Mouse (Mus musculus) urinary bladder, postnatal 25 days (tissue): ENCODE data around the gene Naa50.

Experiments used
- DNase-seq: peaks from one replicate; pipeline ENCODE4 v3.0.0; 2022; ENCODE audit warnings: low spot score

The Naa50 gene

GRCm38 (mm10) chr16:44200146-44200545 is 60.5 kb downstream of the Naa50 start:
- DNase-seq = no peak

GRCm38 (mm10) chr16:44204331-44204730 is 64.7 kb downstream of the Naa50 start:
- DNase-seq = no peak

DNA sequence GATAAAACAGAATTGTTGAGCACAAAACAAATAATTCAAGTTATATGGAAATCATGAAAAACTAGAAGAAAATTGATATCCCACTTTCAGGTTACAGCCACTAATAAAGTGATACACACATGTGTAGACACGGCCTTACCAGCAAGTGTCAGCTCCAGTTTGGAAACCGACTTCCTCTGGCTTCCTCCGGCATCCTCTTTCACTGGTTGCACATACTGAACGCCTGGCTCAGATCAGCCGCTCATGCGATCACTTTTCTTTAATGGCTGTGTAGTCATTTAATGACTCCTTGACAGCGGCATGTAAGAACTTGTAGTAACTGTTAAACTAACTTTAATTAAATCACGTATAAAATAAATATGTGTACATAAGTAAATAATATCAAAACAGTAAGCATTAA is 66.3 kb downstream of the Naa50 start:
- no peak for DNase-seq

DNA sequence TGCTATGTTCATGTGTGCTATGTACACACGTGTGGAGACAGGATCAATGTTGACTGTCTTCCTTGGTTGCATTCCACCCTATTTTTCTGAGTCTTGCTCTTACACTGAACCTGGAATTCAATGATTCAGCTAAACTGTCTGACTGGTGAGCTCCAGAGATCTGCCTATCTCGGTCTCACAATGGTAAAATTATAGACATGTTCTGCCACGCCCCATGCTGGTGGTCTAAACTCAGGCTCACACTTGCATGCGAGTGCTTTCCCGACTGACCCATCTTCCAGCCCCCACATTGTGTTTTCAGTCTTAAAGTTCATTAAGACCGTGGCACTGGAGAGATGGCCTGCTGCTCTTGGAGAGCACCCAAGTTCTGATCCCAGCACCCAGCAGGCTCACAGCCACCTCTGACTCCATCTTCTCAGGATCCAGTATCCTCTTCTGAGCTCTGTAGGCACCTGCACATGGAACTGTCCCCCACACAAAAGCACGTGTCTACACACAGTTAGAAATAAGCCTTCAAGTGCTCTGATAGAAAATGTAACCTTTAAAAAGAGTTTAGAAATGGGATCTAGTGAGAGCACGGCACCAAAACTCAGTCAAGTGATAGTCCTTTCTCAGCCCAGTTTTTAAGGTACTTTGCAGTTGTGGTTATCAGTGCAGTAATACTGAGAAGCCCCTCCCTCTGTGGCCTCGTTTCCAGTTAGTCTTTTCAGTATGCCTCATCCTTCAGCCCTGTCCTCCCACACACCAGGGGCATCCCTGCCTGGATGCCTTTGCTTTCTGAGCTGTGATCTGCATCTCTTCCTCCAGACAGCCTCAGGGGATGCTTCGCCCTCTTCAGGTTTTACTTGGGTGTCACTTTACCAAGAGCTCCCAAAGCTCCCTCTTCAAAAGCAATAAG is 70.8 kb downstream of the Naa50 start:
- DNase-seq = no peak

DNA sequence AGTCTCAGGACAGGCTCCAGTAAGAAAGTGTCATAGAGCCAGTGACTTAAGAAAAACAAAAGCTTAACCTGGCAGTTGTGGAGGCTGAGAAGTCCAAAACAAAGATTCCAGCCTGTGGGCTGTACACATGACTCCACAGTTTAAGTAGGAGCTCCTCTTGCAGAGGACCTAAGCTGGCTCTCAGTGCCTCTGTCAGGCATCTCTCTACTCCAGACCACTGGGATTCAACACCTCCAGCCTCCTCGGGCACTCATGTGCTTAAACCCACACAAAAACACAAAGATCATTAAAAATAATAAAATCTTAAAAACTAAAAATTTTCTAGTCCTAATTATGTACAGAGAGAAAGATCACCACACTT is 71.4 kb downstream of the Naa50 start:
- DNase-seq = no peak

DNA sequence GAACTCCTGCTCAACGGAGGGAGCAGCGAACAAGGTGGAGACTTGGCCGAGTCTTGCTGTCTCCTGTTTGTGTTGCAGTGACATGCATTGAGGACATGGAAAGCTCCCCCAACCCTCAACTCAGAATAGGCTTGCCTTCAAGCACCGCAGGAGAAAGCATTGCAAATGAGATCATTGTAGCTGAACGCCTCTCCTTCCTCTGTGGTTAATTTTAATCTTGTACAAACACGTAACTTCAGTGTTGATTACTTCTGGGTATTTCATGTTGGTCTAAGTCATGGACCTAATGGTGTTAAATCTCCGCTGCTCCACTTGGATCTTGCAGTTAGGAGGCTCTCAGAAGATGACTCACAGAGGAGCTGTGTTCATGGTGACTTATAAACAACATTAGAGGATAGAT is 73.1 kb downstream of the Naa50 start:
- no peak for DNase-seq
